Mouse (Mus musculus): ENCODE results near the gene Treml1.

GRCm38 (mm10) chr17:48410299-48410785, 50.6 kb downstream of the Treml1 start:
- peak; percentile 66 to 85; a peak in 3 of 4 replicates for TF ChIP-seq POLR2A (IDR thresholded peaks at IDR 0.05; ENCODE audit: control insufficient read depth in 1 of 2, insufficient read depth in 1 of 2, low read depth in 1 of 2, low read length in 2 of 2, poor library complexity in 1 of 2)
- peak; percentile 68 for TF ChIP-seq GATA1 (IDR thresholded peaks at IDR 0.05; ENCODE audit: low read depth, low read length)
- TF ChIP-seq E2F4 (IDR thresholded peaks at IDR 0.05; ENCODE audit: borderline replicate concordance, low read depth, low read length) = peak; percentile 42; the same call in 1 of the 2 replicates
- peak in 1 of 2 experiments; percentile 41; a peak in 2 of 4 replicates for TF ChIP-seq EP300 (IDR thresholded peaks at IDR 0.05; ENCODE audit: low read depth in 1 of 2, low read length in 2 of 2)
- no peak for TF ChIP-seq CTCF (IDR thresholded peaks at IDR 0.05 in 2 of 3, conservative IDR thresholded peaks at IDR 0.05 in 1 of 3; ENCODE audit: control insufficient read depth in 1 of 3, insufficient read depth in 1 of 3, low read depth in 2 of 3, low read length in 3 of 3, poor library complexity in 1 of 3, severe bottlenecking in 1 of 3)
- TF ChIP-seq MAFK (IDR thresholded peaks at IDR 0.05; ENCODE audit: borderline replicate concordance, low read depth, low read length) = no peak
- TF ChIP-seq HCFC1 (IDR thresholded peaks at IDR 0.05; ENCODE audit: low read depth, low read length) = no peak
- no peak for TF ChIP-seq SMC3 (IDR thresholded peaks at IDR 0.05; ENCODE audit: low read depth, low read length)
- TF ChIP-seq KAT2A (conservative IDR thresholded peaks at IDR 0.05; ENCODE audit: low read depth, low read length) = no peak; the same call in 1 of the 2 replicates
- TF ChIP-seq ZNF384 (IDR thresholded peaks at IDR 0.05; ENCODE audit: low read depth, low read length) = no peak
- no peak for TF ChIP-seq USF1 (IDR thresholded peaks at IDR 0.05; ENCODE audit: low read depth, low read length)

All from MEL (cell line).